Mouse (Mus musculus): Measurements from ENCODE around the gene Edaradd. TPM values are rescaled to one million over a fixed set of nuclear protein-coding genes. Genes with fewer than 3 reads are reported as not detected.

Gene Edaradd
- polyA plus RNA-seq, 1 experiment from 2014 or later = 1.5 TPM

DNA sequence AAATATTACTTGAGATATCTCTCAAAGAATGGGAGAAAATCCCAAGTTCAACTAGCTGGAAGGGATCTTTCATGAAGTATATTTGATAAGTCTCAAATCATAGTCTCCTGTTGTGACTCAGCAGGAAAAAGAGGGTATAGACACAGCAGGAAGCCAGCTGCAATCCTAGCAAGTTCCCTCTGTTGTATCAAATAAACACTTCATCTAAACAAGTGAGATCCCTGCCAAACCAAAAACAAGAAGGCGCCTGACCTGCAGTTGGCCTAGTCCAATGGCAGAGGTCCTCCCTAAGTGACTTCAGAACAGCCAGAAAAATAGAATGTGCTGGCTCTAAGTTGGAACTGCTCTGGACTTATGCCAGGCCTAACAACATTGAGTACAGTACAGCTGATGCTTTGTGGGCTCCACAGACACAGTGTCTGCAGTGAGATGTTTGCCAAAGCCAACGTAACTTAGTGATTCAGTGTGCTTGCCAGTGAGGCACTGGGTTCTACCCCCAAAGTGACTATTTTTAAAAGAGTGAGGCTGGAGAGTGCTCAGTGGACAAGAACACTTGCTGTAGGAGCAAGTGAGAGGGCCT lies 78.1 kb downstream of the Edaradd start:
- 79% methylated on average over 2 of the region's 2 CpGs for WGBS
- H3K27ac ChIP-seq = no peak overlapping the region
- no peak overlapping the region for H3K9ac ChIP-seq
- ATAC-seq (replicated peaks) = peak; percentile 39; the same call in 1 of the 2 replicates
- H3K4me2 ChIP-seq = no peak overlapping the region
- H3K9me3 ChIP-seq = no peaks in the 10 kb centered on the region
- no peaks in the 10 kb centered on the region for H3K4me1 ChIP-seq
- H3K36me3 ChIP-seq (replicated peaks) = peaks cover 44% of the 10 kb centered on the region
- no peaks in the 10 kb centered on the region for H3K27me3 ChIP-seq (replicated peaks)
- H3K4me3 ChIP-seq = no peak overlapping the region

- no peak for ATAC-seq (replicated peaks)
- H3K27me3 ChIP-seq (replicated peaks) = no peaks in the 10 kb centered on the region
- H3K27ac ChIP-seq = no peak overlapping the region
- H3K9ac ChIP-seq = no peak overlapping the region
- no peak overlapping the region for H3K4me2 ChIP-seq
- no peaks in the 10 kb centered on the region for H3K4me1 ChIP-seq
- H3K36me3 ChIP-seq (replicated peaks) = peaks cover 39% of the 10 kb centered on the region
- no peaks in the 10 kb centered on the region for H3K9me3 ChIP-seq
- 87% methylated on average over 6 of the region's 6 CpGs for WGBS
- H3K4me3 ChIP-seq = no peak overlapping the region
These were observed 79.4 kb downstream of the Edaradd start for GRCm38 (mm10) chr13:12440813-12441212.

DNA sequence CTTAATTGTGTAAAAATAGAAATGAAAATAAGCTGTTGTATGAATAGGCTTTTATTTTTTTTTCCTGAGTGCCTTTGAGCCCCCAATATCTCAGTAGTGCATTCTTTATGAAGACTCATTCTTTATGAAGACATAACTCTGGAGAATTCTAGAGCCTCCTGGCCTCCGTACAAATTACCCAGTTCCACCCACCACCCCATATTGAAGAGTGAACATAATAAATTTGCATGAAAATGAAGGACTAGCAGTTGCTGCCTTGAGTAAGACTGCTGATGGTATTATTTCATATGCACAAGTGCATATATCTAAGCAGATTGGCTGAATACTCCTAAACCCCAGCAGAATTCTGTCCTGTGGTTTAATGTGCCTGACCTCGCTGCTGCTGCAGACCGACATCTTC lies 80.7 kb downstream of the Edaradd start:
- Histone ChIP-seq H3K4me3 (no peak overlapping the region), H3K4me1 (no peaks in the 10 kb centered on the region), H3K4me2 (no peak overlapping the region), H3K9me3 (no peaks in the 10 kb centered on the region), H3K27me3 (replicated peaks) (no peaks in the 10 kb centered on the region), H3K9ac (no peak overlapping the region), H3K36me3 (replicated peaks) (peaks cover 48% of the 10 kb centered on the region), H3K27ac (no peak overlapping the region)
- WGBS = 89% methylated on average over 3 of the region's 3 CpGs
- no peak for ATAC-seq (replicated peaks)

DNA sequence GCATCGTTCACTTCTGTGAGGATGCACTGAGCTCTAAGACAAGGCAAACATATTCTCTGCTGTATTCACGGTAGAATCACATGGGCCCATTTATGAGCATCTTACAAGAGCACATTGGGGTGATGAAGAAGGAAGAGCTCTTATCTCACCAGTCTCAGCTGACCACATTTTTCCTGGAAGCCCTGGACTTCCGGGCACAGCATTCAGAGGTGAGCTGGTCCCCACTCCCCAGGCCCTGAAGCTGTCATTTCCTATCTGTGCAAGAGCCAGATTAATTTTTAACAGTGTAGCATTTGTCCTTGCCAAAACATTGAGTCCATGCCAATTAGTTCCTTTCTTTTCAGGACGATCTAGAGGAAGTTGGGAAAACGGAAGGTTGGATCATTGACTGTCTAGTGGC lies 86.4 kb downstream of the Edaradd start:
- 94% methylated on average over 5 of the region's 5 CpGs for WGBS

DNA sequence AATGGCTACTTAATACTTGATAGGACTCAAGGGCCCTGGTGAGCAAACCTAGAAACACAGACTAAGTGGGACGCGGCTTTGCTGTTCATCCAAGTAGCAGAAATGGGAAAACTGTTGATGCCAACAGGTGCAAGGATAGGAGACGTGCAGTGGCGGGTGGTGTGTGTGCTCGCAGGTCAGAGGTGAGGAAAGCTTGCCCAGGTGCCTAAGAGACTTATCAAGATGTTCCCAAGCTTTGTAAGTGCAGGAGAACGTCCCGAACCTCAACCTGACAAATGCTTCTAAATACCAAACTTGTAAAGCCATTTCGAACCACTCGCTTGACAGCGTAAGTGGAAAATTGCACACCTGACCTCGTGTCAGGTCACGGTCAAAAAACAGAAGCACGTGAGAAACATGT lies 91.7 kb downstream of the Edaradd start:
- no peak for ATAC-seq (replicated peaks)
- H3K9ac ChIP-seq = no peak overlapping the region
- no peaks in the 10 kb centered on the region for H3K4me1 ChIP-seq
- no peak overlapping the region for H3K4me2 ChIP-seq
- H3K9me3 ChIP-seq = no peaks in the 10 kb centered on the region
- H3K36me3 ChIP-seq (replicated peaks) = peaks cover 70% of the 10 kb centered on the region
- H3K27me3 ChIP-seq (replicated peaks) = no peaks in the 10 kb centered on the region
- no peak overlapping the region for H3K4me3 ChIP-seq
- H3K27ac ChIP-seq = no peak overlapping the region
- 97% methylated on average over 13 of the region's 13 CpGs for WGBS

More for the DNA sequence above, 86.4 kb downstream of the Edaradd start:
- Histone ChIP-seq H3K4me1 (no peaks in the 10 kb centered on the region), H3K27me3 (replicated peaks) (no peaks in the 10 kb centered on the region), H3K9ac (no peak overlapping the region), H3K4me3 (no peak overlapping the region), H3K4me2 (no peak overlapping the region), H3K36me3 (replicated peaks) (peaks cover 71% of the 10 kb centered on the region), H3K9me3 (no peaks in the 10 kb centered on the region), H3K27ac (no peak overlapping the region)
- ATAC-seq (replicated peaks) = no peak

Other genes starting within 250 kb of the Edaradd start
- gene Actn2, start 179.7 kb downstream of the Edaradd start, polyA plus RNA-seq (2015; fragmentation: Nextera tagmentation; extraction: Ambion mirVana) = 2.8 and 4.6 TPM in 2 replicates
- 14.0 and 14.2 TPM in 2 replicates for gene Heatr1, start 125.4 kb downstream of the Edaradd start, polyA plus RNA-seq (2015; fragmentation: Nextera tagmentation; extraction: Ambion mirVana)
- 20.3 and 25.6 TPM in 2 replicates for gene Lgals8, start 55.5 kb downstream of the Edaradd start, polyA plus RNA-seq (2015; fragmentation: Nextera tagmentation; extraction: Ambion mirVana)
- gene Ero1lb, start 45.4 kb upstream of the Edaradd start, polyA plus RNA-seq (2015; fragmentation: Nextera tagmentation; extraction: Ambion mirVana) = 19.0 TPM in 2 replicates

Data from midbrain, embryonic 15.5 days (tissue).